Mouse (Mus musculus): ENCODE results near the gene 2810006K23Rik. TPM values are rescaled to one million over a fixed set of nuclear protein-coding genes. Genes with fewer than 3 reads are reported as not detected.

2810006K23Rik gene
- total RNA-seq, 2 experiments from 2014 or later, result 6.2 to 8.7 TPM

- H3K27ac ChIP-seq, result no peak overlapping the region
- intact Hi-C loops (cut with DNase I), result no loop called here
- DNase-seq, result no peak
These were observed 38.8 kb downstream of the 2810006K23Rik start for GRCm38 (mm10) chr5:124366721-124367120.

GRCm38 (mm10) chr5:124374298-124374697 lies 46.4 kb downstream of the 2810006K23Rik start:
- no peak for TF ChIP-seq CTCF (IDR thresholded peaks at IDR 0.05)
- intact Hi-C loops (cut with DNase I), result loop anchor here (5.0 kb wide), 1 partner anchor 33 kb away; no protein-coding TSS in a partner anchor
- Histone ChIP-seq H3K4me3 (no peak overlapping the region), H3K27ac (no peak overlapping the region)
- DNase-seq, result no peak

More at GRCm38 (mm10) chr5:124366721-124367120, 38.8 kb downstream of the 2810006K23Rik start:
- TF ChIP-seq CTCF (IDR thresholded peaks at IDR 0.05), result no peak
- no peak overlapping the region for H3K4me3 ChIP-seq

GRCm38 (mm10) chr5:124376401-124376800 lies 48.5 kb downstream of the 2810006K23Rik start:
- no peak overlapping the region for H3K4me3 ChIP-seq
- intact Hi-C loops (cut with DNase I), result no loop called here
- no peak for DNase-seq
- no peak for TF ChIP-seq CTCF (IDR thresholded peaks at IDR 0.05)
- no peak overlapping the region for H3K27ac ChIP-seq

GRCm38 (mm10) chr5:124377149-124377548 lies 49.3 kb downstream of the 2810006K23Rik start:
- no peak overlapping the region for H3K4me3 ChIP-seq
- DNase-seq, result no peak
- intact Hi-C loops (cut with DNase I), result no loop called here

GRCm38 (mm10) chr5:124380121-124380520 lies 52.2 kb downstream of the 2810006K23Rik start:
- no peak overlapping the region for H3K27ac ChIP-seq
- intact Hi-C loops (cut with DNase I), result no loop called here
- no peak for TF ChIP-seq CTCF (IDR thresholded peaks at IDR 0.05)
- no peak for DNase-seq
- H3K4me3 ChIP-seq, result no peak overlapping the region

More at GRCm38 (mm10) chr5:124377149-124377548, 49.3 kb downstream of the 2810006K23Rik start:
- no peak overlapping the region for H3K27ac ChIP-seq
- TF ChIP-seq CTCF (IDR thresholded peaks at IDR 0.05), result no peak

- Histone ChIP-seq H3K4me3 (no peak overlapping the region), H3K27ac (no peak overlapping the region)
- DNase-seq, result no peak
- intact Hi-C loops (cut with DNase I), result no loop called here
- TF ChIP-seq CTCF (IDR thresholded peaks at IDR 0.05), result peak; percentile 42
These were observed 60.0 kb downstream of the 2810006K23Rik start for GRCm38 (mm10) chr5:124387932-124388331.

Other genes starting within 250 kb of the 2810006K23Rik start
- gene Abcb9, start 232.3 kb upstream of the 2810006K23Rik start, total RNA-seq (2021), result 10 to 100 TPM in 1 of 2 experiments, 1 to 10 TPM in 1; 7.1 to 11.9 TPM
- gene Ogfod2, start 215.8 kb upstream of the 2810006K23Rik start, total RNA-seq (2021), result 10 to 100 TPM; 11.7 to 12.2 TPM
- 10 to 100 TPM; 38.3 to 41.2 TPM for gene Arl6ip4, start 212.0 kb upstream of the 2810006K23Rik start, total RNA-seq (2021)
- 10 to 100 TPM; 18.1 to 28.4 TPM for gene Pitpnm2, start 78.3 kb upstream of the 2810006K23Rik start, total RNA-seq (2021)
- gene Mphosph9, start 117 bp upstream of the 2810006K23Rik start, total RNA-seq (2021), result 1 to 10 TPM; 2.7 to 3.4 TPM
- gene Cdk2ap1, start 35.0 kb downstream of the 2810006K23Rik start, total RNA-seq (2021), result 100 to 1,000 TPM; 140 to 141 TPM
- gene Sbno1, start 97.9 kb downstream of the 2810006K23Rik start, total RNA-seq (2021), result 10 to 100 TPM; 43.2 to 49.2 TPM
- gene Kmt5a, start 111.8 kb downstream of the 2810006K23Rik start, total RNA-seq (2021), result 100 to 1,000 TPM; 178 to 229 TPM
- 1 to 10 TPM; 4.6 to 4.7 TPM for gene Rilpl2, start 150.3 kb downstream of the 2810006K23Rik start, total RNA-seq (2021)
- gene Snrnp35, start 155.0 kb downstream of the 2810006K23Rik start, total RNA-seq (2021), result 10 to 100 TPM; 27.7 to 33.1 TPM
- 100 to 1,000 TPM; 243 to 286 TPM for gene Rilpl1, start 203.3 kb downstream of the 2810006K23Rik start, total RNA-seq (2021)
- gene Tmed2, start 212.6 kb downstream of the 2810006K23Rik start, total RNA-seq (2021), result 100 to 1,000 TPM; 144 to 170 TPM
- gene Ddx55, start 224.8 kb downstream of the 2810006K23Rik start, total RNA-seq (2021), result 1 to 10 TPM; 4.5 to 4.8 TPM